Comparison of ENCODE assay signal across 8 mouse cellular contexts in genomic region chr9:62974439-62974838, GRCm38 (mm10). TPM values are rescaled to one million over a fixed set of nuclear protein-coding genes. Genes with fewer than 3 reads are reported as not detected.
DNase-seq lines count a peak whose midpoint lies in the region; ATAC-seq lines count a peak whose summit lies in the region.

No protein-coding gene starts in this region.

- no peak overlapping the region for H3K9ac ChIP-seq in liver, embryonic 11.5 days (ENCODE audit: low read depth, low read length)

- no peak overlapping the region for H3K27ac ChIP-seq in liver, embryonic 11.5 days (ENCODE audit: low read depth, low read length)

- intact Hi-C loops in gastrocnemius, postnatal 36 days (cut with DNase I) = no loop called here
- intact Hi-C loops in left cerebral cortex, postnatal 10 days (cut with DNase I) = loop anchor here (10.0 kb wide), 1 partner anchor 130 kb away; no protein-coding TSS in a partner anchor

- 82% methylated on average over 2 of the region's 2 CpGs for WGBS in liver, embryonic 11.5 days

- DNase-seq in embryo, embryonic 11 days = peak; percentile 25
- no peak for DNase-seq in embryo, embryonic 10 days (ENCODE audit: low spot score)
- DNase-seq in liver (peak; percentile 8), MN1 (ENCODE audit: low spot score) (peak; percentile 22)
- DNase-seq in liver, embryonic 11.5 days (ENCODE audit: low spot score) = no peak
- no peak for DNase-seq in gastrocnemius, postnatal 36 days
- no peak for DNase-seq in left cerebral cortex, postnatal 10 days (ENCODE audit: extremely low spot score in 1 of 2, low spot score in 2 of 2)

- no peak for ATAC-seq in liver, embryonic 11.5 days (replicated peaks; ENCODE audit: low FRiP score)
- ATAC-seq in neutrophil, adult 5-6 weeks (ENCODE audit: extremely low read depth, insufficient number of reproducible peaks, low FRiP score, poor library complexity, severe bottlenecking) = peak; percentile 31; the same call in 1 of the 2 replicates

- peaks cover 16% of the 10 kb centered on the region for H3K4me1 ChIP-seq in liver, embryonic 11.5 days (replicated peaks; ENCODE audit: control insufficient read depth, insufficient read depth, low read length)

- no peaks in the 10 kb centered on the region for H3K36me3 ChIP-seq in liver, embryonic 11.5 days (ENCODE audit: control insufficient read depth, insufficient read depth, low read length)

- H3K27me3 ChIP-seq in liver, embryonic 11.5 days (replicated peaks; ENCODE audit: control insufficient read depth, insufficient read depth, low read length) = no peaks in the 10 kb centered on the region

- no peaks in the 10 kb centered on the region for H3K9me3 ChIP-seq in liver, embryonic 11.5 days (ENCODE audit: control insufficient read depth, low read length)

- H3K4me3 ChIP-seq in liver, embryonic 11.5 days (ENCODE audit: low read depth, low read length) = no peak overlapping the region

- no peak overlapping the region for H3K4me2 ChIP-seq in liver, embryonic 11.5 days

RNA-seq across cellular contexts. Expression of gene Pias1, which starts 13.3 kb away (rescaled TPM):
- polyA plus RNA-seq in liver, embryonic 11.5 days (2014; fragmentation: Nextera tagmentation; extraction: Ambion mirVana) = 41.5 and 44.7 TPM in 2 replicates
- 78.0 and 84.1 TPM in 2 replicates for total RNA-seq in neutrophil, adult 5-6 weeks (2017)
- 10 to 100 TPM; 14.5 to 16.1 TPM for total RNA-seq in gastrocnemius, postnatal 36 days (2021)
- total RNA-seq in left cerebral cortex, postnatal 10 days (2021) = 10 to 100 TPM; 47.1 to 47.3 TPM

Comparison
In these comparisons a context has a peak if more than half of its experiments do, and no peak if none do; other contexts are left out.
1. DNase-seq: peak in embryo, embryonic 11 days (single experiment), liver (single experiment) and MN1 (single experiment); none in embryo, embryonic 10 days (single experiment), liver, embryonic 11.5 days (single experiment), gastrocnemius, postnatal 36 days (0 of 2) and left cerebral cortex, postnatal 10 days (0 of 2).